Mouse (Mus musculus): ENCODE data around the gene Mcm3ap.

DNA sequence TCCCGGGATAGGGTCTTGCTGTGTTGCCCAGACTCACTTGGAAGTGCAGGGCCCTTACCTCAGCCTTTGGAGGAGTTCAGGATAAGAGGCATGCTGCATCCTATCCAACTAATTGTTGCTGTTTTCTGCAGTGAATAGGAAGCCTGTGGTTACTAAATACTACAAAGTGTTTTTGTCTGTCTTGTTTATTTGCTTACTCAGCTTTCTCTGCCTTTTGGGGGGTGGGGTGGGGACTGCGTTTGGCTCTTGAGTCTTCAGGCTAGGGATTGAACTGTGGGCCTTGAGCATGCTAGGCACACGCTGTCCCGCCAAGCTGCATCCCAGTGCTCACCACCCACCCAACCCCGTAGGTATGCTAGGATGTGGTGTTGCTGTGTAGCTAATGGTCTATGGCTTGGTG lies 5.0 kb downstream of the Mcm3ap start:
- no peak for TF ChIP-seq CTCF (IDR thresholded peaks at IDR 0.05; ENCODE audit: low read depth, low read length)
- no peak for TF ChIP-seq GATA1 (IDR thresholded peaks at IDR 0.05; ENCODE audit: borderline replicate concordance, low read length)
- TF ChIP-seq POLR2AphosphoS5 (IDR thresholded peaks at IDR 0.05; ENCODE audit: insufficient replicate concordance, low read depth, low read length): no peak
